Mouse (Mus musculus) ES-Bruce4 (cell line): Measurements from ENCODE around the gene Oaz2. TPM values are rescaled to one million over a fixed set of nuclear protein-coding genes. Genes with fewer than 3 reads are reported as not detected.

ENCODE experiments used
- H3K27ac ChIP-seq: 2 replicates; pipeline ENCODE4 v1.5.1; 2012; ENCODE audit warnings: low read length, inconsistent platforms; ENCODE audit not compliant: insufficient read depth
- H3K27me3 ChIP-seq: 2 replicates; pipeline ENCODE4 v1.6.1; 2012; ENCODE audit warnings: mild to moderate bottlenecking, low read length, inconsistent platforms; ENCODE audit not compliant: control insufficient read depth, poor library complexity, insufficient read depth, severe bottlenecking
- H3K36me3 ChIP-seq: 2 replicates; pipeline ENCODE4 v1.6.1; 2012; ENCODE audit warnings: inconsistent platforms, mild to moderate bottlenecking, low read length, moderate library complexity; ENCODE audit not compliant: control insufficient read depth, poor library complexity, insufficient read depth, severe bottlenecking
- H3K4me1 ChIP-seq: one replicate; pipeline ENCODE4 v1.8.1; 2011; ENCODE audit warnings: low read length; ENCODE audit not compliant: control insufficient read depth, insufficient read depth
- H3K4me3 ChIP-seq: 2 replicates; pipeline ENCODE4 v1.5.1; 2011; ENCODE audit warnings: low read depth, mild to moderate bottlenecking, low read length
- H3K9ac ChIP-seq: 2 replicates; pipeline ENCODE4 v1.6.1; 2012; ENCODE audit warnings: low read depth, mild to moderate bottlenecking, inconsistent platforms; ENCODE audit not compliant: poor library complexity, severe bottlenecking
- H3K9me3 ChIP-seq: replicated peaks from 2 replicates; pipeline ENCODE4 v1.6.1; 2012; ENCODE audit warnings: mild to moderate bottlenecking, low read length, inconsistent platforms; ENCODE audit not compliant: control insufficient read depth, poor library complexity, insufficient read depth, severe bottlenecking
- CTCF ChIP-seq: IDR thresholded peaks from one replicate; pipeline ENCODE4 v1.8.1; 2011; ENCODE audit warnings: low read depth, low read length
- EP300 ChIP-seq: IDR thresholded peaks from 2 replicates; pipeline ENCODE4 v1.6.1; 2011; ENCODE audit warnings: low read depth, low read length; ENCODE audit not compliant: insufficient read depth
- POLR2A ChIP-seq: IDR thresholded peaks from one replicate; pipeline ENCODE4 v1.8.1; 2011; ENCODE audit warnings: low read length; ENCODE audit not compliant: insufficient read depth
- polyA plus RNA-seq: library from polyadenylated mRNA; stranded (reverse); fragments of >200 nt; gene quantifications from 2 replicates; pipeline ENCODE4 v1.2.4, GENCODE M21; 2011; ENCODE audit warnings: low read depth; ENCODE audit not compliant: missing spikeins, insufficient read depth, insufficient read length

Gene Oaz2
- polyA plus RNA-seq, 1 experiment, result 81.5 TPM

- TF ChIP-seq EP300 (no peak), CTCF (no peak), POLR2A (no peak)
- H3K9me3 ChIP-seq, result no peaks in the 10 kb centered on the region
- peaks cover 46% of the 10 kb centered on the region for H3K36me3 ChIP-seq
- H3K4me3 ChIP-seq, result no peak overlapping the region
- no peaks in the 10 kb centered on the region for H3K27me3 ChIP-seq
- no peaks in the 10 kb centered on the region for H3K4me1 ChIP-seq
- H3K27ac ChIP-seq, result no peak overlapping the region
- H3K9ac ChIP-seq, result no peak overlapping the region
Measured at GRCm38 (mm10) chr9:65700504-65700903, 32.7 kb downstream of the Oaz2 start.

GRCm38 (mm10) chr9:65702286-65702685 lies 34.5 kb downstream of the Oaz2 start:
- H3K27me3 ChIP-seq, result no peaks in the 10 kb centered on the region
- no peak overlapping the region for H3K27ac ChIP-seq
- H3K4me3 ChIP-seq, result no peak overlapping the region
- H3K9me3 ChIP-seq, result no peaks in the 10 kb centered on the region
- no peaks in the 10 kb centered on the region for H3K4me1 ChIP-seq
- peaks cover 35% of the 10 kb centered on the region for H3K36me3 ChIP-seq
- H3K9ac ChIP-seq, result no peak overlapping the region
- TF ChIP-seq CTCF (no peak), POLR2A (no peak), EP300 (no peak)

- Histone ChIP-seq H3K4me3 (no peak overlapping the region), H3K36me3 (peaks cover 31% of the 10 kb centered on the region), H3K27ac (no peak overlapping the region), H3K9me3 (no peaks in the 10 kb centered on the region), H3K27me3 (no peaks in the 10 kb centered on the region), H3K9ac (no peak overlapping the region), H3K4me1 (no peaks in the 10 kb centered on the region)
- no peak for TF ChIP-seq CTCF
- no peak for TF ChIP-seq EP300
- TF ChIP-seq POLR2A, result no peak
Measured at GRCm38 (mm10) chr9:65703241-65703640, 35.4 kb downstream of the Oaz2 start.

- Histone ChIP-seq H3K9me3 (no peaks in the 10 kb centered on the region), H3K4me1 (no peaks in the 10 kb centered on the region), H3K4me3 (no peak overlapping the region), H3K27ac (no peak overlapping the region), H3K9ac (no peak overlapping the region), H3K27me3 (no peaks in the 10 kb centered on the region), H3K36me3 (peaks cover 31% of the 10 kb centered on the region)
- TF ChIP-seq CTCF (no peak), EP300 (no peak), POLR2A (no peak)
Measured at GRCm38 (mm10) chr9:65703926-65704595, 36.3 kb downstream of the Oaz2 start.

GRCm38 (mm10) chr9:65718195-65718594 lies 50.4 kb downstream of the Oaz2 start:
- H3K36me3 ChIP-seq, result no peaks in the 10 kb centered on the region
- no peak overlapping the region for H3K9ac ChIP-seq
- H3K27ac ChIP-seq, result no peak overlapping the region
- H3K4me3 ChIP-seq, result no peak overlapping the region
- no peak for TF ChIP-seq EP300
- no peak for TF ChIP-seq POLR2A
- TF ChIP-seq CTCF, result no peak
- H3K4me1 ChIP-seq, result no peaks in the 10 kb centered on the region
- H3K9me3 ChIP-seq, result no peaks in the 10 kb centered on the region
- no peaks in the 10 kb centered on the region for H3K27me3 ChIP-seq

- Histone ChIP-seq H3K27me3 (no peaks in the 10 kb centered on the region), H3K4me3 (no peak overlapping the region), H3K9ac (no peak overlapping the region), H3K27ac (no peak overlapping the region), H3K36me3 (no peaks in the 10 kb centered on the region), H3K4me1 (no peaks in the 10 kb centered on the region), H3K9me3 (no peaks in the 10 kb centered on the region)
- TF ChIP-seq EP300 (no peak), CTCF (no peak), POLR2A (no peak)
Measured at GRCm38 (mm10) chr9:65721161-65721566, 53.4 kb downstream of the Oaz2 start.
